Mouse (Mus musculus) G1E (cell line): Measurements from ENCODE around the gene Nodal.

Source experiments
- CTCF ChIP-seq: IDR thresholded peaks from 2 replicates; pipeline ENCODE4 v1.5.1; 2012; ENCODE audit warnings: low read depth, low read length, inconsistent platforms, mixed read lengths
- GATA1 ChIP-seq: IDR thresholded peaks from 2 replicates; pipeline ENCODE4 v1.6.1; 2012; ENCODE audit warnings: borderline replicate concordance, low read length, inconsistent platforms, mixed read lengths
- GATA2 ChIP-seq: IDR thresholded peaks from 2 replicates; pipeline ENCODE4 v1.6.1; 2012; ENCODE audit warnings: low read depth, low read length, inconsistent platforms, borderline replicate concordance
- POLR2AphosphoS5 ChIP-seq: IDR thresholded peaks from 2 replicates; pipeline ENCODE4 v1.6.1; 2012; ENCODE audit warnings: low read depth, low read length, inconsistent platforms; ENCODE audit not compliant: insufficient replicate concordance
- TAL1 ChIP-seq: conservative IDR thresholded peaks from 2 replicates; pipeline ENCODE4 v1.6.1; 2012; ENCODE audit warnings: low read depth, low read length, inconsistent platforms, mixed read lengths

- no peak for TF ChIP-seq CTCF
- no peak for TF ChIP-seq TAL1
- no peak for TF ChIP-seq GATA1
- TF ChIP-seq GATA2, result no peak
- no peak for TF ChIP-seq POLR2AphosphoS5
Observed at GRCm38 (mm10) chr10:61452645-61453044, 34.9 kb downstream of the Nodal start, which contains the start of gene Eif4ebp2.
